Mouse (Mus musculus): ENCODE measurements at regions not wholly inside any gene's neighbourhood (a gene's known extent, or its start where the extent isn't known, plus 50 kb on each side); places are given as distances from the start of the nearest gene placed in this dataset.

DNA sequence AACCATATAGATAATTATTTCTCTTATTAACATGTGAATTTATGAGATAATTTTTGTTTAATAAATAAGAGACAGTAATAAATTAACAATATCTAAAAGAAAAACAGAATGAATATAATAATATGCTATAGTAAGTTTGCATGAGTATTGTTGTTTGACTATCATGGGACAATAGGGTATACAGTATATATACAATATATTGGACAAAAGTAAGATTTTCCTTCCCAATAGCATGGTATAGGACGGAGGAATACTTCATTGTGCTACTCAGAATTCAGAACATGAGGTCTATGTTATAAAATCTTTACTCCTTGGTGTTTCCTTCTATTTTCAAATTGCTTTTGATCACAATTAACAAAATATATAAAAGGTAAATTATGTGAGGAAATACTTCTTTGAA lies 771.0 kb upstream of the Pcdh20 start:
- in situ Hi-C loops (cut with MboI, MseI) = no loop called here

- in situ Hi-C loops (cut with MboI, MseI) = loop anchor here (10.0 kb wide), 1 partner anchor 908 kb away; no protein-coding TSS in a partner anchor
Observed at GRCm38 (mm10) chr14:89236501-89236900, 765.3 kb upstream of the Pcdh20 start.

- in situ Hi-C loops (cut with MboI, MseI) = loop anchor here (10.0 kb wide), 1 partner anchor 914 kb away; no protein-coding TSS in a partner anchor
Observed at GRCm38 (mm10) chr14:89230482-89230881, 759.3 kb upstream of the Pcdh20 start.

GRCm38 (mm10) chr14:89217390-89217789 lies 746.2 kb upstream of the Pcdh20 start:
- in situ Hi-C loops (cut with MboI, MseI) = no loop called here

GRCm38 (mm10) chr14:89181386-89181979 lies 710.3 kb upstream of the Pcdh20 start:
- in situ Hi-C loops (cut with MboI, MseI) = loop anchor here (10.0 kb wide), 1 partner anchor 273 kb away; no protein-coding TSS in a partner anchor

DNA sequence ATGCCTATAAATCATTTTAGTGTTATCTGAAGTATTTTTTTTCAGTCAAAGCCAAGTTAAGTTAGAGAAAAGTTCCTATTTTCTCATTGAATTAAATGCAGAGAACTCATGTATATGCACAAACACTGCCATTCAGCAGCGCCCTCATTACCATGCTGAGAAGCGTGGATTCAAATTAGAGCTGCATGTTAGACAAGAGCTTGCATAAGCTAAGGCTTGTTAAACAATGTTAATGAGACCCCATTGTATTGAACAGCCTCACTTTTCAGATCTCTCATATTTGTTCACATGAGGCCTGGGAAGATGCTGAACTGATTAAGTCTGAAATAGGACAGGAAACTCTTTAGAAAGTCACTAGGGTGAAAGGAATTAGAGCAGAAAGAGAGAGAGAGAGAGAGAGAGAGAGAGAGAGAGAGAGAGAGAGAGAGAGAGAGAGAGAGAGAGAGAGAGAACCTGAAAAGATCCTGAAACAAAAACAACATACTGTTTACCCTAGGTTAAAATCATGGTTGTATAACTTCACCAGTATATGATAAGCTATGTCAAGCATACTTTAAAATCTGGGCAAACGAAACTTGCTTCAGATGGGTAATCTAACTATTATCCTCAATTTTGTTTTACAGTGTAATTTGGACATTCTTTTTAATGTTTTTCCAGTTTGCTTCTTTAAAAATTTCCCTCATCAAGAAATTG lies 671.9 kb upstream of the Pcdh20 start:
- in situ Hi-C loops (cut with MboI, MseI) = no loop called here

DNA sequence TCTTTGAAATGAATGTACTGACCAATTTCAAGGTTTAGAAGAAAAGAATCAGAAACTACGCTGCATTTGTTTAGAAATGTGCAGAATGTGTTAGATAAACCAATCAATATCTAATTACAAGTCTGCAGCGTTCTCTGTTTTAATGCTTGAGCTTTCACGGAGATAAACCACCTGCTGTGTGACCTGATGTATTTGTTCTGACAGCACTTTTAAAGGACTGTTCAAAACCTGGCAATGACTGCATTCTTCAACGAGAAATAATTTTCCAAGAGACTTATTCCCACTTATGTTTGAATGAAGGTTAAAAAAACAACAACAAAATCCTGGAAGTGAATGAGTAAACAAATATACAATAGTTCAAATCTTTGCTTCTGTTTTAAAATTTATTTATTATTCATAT lies 628.1 kb upstream of the Pcdh20 start:
- in situ Hi-C loops (cut with MboI, MseI) = no loop called here

GRCm38 (mm10) chr14:89089661-89090060 lies 618.5 kb upstream of the Pcdh20 start:
- in situ Hi-C loops (cut with MboI, MseI) = no loop called here

- in situ Hi-C loops (cut with MboI, MseI) = no loop called here
Observed at GRCm38 (mm10) chr14:89076014-89076413, 604.8 kb upstream of the Pcdh20 start.

DNA sequence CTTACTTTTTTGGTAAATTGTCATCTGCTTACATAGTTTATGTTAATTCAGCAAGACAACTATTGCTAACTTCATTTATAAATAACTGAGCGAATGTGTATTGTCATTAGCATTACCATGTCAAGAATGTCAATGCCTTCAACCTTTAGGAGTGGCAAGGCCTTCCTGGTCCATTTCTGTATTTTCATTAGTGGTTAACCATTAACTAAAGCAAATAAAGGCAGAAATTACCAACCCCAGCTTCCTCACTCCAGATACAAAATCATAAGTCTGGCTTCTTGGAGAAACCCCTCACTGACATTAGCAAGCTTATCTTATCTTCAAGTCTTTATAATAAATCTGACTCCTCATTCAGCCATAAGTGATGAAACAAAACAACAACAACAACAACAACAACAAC lies 592.8 kb upstream of the Pcdh20 start:
- in situ Hi-C loops (cut with MboI, MseI) = no loop called here

DNA sequence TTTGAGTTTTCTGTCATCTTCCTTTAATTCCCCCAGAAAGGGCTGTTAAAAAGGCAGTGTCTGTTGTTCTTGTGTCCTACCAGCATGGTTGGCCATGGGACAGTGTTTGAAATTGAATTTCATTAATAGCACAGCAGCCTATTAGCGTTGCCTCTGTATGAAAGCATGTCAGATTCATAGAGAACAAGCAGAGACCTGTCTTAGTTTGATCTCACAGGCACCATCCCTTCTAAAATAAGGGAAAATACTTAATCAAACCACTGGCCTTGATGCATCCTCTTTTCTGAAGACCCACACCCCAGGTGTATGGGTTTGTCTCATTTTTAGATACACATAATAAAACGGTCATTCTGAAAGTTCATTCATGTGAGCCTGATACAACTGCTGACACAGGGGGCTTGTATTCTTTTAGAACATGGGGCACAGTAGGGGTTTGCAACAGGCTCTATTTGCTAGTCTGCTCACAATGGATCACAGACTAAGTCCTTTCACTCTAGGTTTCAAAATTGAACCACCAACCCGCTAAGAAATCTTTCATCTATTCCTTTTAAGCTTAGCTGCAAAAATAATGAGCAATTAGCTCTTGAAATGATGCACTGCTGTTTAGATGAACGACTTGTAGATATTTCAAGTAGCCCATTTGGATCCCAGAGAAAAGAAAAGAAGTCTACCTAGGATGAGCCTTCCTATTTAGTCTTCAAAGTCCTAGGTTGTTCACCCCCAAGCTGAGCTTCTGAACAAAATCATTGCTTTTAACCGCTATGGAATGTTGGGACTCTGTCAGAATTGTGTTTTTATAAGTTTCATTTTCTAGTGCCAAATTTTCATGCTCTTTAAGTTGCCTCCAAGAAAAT lies 591.6 kb upstream of the Pcdh20 start:
- in situ Hi-C loops (cut with MboI, MseI) = no loop called here

DNA sequence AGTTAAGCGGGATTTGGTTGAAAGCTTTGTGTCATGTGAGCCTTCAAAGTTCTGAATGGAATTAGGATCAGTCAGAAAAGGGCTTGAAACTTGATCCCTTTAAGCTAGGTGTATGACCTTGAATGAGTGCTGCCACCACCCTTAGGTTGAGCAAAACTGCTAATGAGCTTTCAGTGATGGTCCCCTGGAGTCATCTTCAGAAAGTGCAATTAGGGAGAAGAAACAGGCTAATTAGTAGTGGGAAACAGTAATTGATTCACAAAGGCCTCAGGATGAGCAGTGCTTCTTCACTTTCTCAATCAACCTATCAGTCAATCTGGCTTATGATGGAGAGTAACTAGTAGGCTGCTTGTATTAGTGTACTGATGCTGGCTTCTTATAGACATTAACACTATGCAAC lies 590.1 kb upstream of the Pcdh20 start:
- in situ Hi-C loops (cut with MboI, MseI) = no loop called here

GRCm38 (mm10) chr14:89034390-89034789 lies 563.2 kb upstream of the Pcdh20 start:
- in situ Hi-C loops (cut with MboI, MseI) = no loop called here

GRCm38 (mm10) chr14:89011440-89011839 lies 540.2 kb upstream of the Pcdh20 start:
- in situ Hi-C loops (cut with MboI, MseI) = no loop called here

- in situ Hi-C loops (cut with MboI, MseI) = no loop called here
Observed at GRCm38 (mm10) chr14:89009648-89010047, 538.5 kb upstream of the Pcdh20 start.

GRCm38 (mm10) chr14:88981895-88982294 lies 510.7 kb upstream of the Pcdh20 start:
- in situ Hi-C loops (cut with MboI, MseI) = loop anchor here (5.0 kb wide), 1 partner anchor 1510 kb away; no protein-coding TSS in a partner anchor

GRCm38 (mm10) chr14:88976007-88976406 lies 504.8 kb upstream of the Pcdh20 start:
- in situ Hi-C loops (cut with MboI, MseI) = no loop called here

DNA sequence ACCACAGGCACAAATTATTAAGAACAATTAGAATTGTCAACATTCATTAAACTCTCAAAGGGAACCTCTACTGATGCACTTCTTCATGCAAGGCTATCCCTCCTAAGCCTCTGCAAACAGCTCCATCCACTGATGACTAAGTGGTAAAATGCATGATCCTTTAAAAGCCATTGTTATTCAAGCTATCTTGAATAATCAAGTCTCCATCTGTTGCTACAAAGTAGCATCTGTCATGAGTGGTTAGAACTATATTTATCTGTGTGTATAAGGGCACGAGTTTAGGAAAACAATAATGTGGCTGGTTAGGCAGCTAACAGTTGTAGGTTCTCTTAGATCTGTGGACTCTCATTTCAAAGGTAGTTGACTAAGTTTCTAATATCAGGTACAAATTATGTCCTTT lies 463.4 kb upstream of the Pcdh20 start:
- in situ Hi-C loops (cut with MboI, MseI) = no loop called here
